Mouse (Mus musculus): ENCODE measurements around the gene Adam15.

DNA sequence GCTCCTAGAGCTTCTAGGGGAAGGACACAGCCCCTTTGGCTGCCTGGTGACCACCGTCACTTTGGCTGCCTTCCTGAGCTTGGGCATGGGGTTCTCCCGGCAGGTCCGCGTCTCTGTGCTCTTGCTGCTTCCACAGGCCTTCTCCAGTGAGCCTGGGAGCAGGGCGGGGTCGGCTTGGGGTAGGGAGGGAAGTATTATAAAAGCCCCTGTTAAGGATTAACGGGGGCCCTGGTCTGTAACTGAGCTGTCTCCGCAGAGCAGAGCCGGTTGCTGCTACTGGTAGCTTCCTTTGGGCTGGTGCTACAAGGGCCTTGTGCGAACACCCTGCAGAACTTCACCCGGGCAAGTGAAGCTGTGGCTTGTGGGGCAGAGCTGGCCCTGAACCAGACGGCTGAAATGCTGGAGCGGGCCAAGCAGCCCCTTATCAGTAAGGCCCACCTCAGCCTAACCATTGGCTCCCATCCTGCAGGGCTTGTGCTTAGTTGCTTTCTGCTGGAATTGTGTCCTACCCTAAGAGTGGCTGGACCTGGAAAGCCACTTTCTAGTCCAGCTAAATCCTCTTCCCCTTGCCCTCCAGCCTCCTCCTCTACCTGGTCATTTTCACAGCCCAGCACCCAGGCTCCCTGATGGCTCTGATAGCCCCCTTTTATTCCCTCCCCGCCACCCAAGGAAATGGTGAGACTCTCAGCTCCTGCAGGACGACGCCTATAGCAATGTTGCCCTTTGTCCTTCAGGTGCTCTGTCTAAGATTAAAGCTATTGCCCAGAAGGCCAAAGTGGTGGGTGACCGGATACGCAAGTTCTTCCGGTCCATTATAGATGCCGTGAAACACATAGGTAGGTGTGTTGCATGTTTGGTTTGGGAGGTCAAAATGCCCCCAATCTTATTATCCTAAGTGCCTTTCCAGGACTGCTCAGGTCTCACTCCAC lies 16.0 kb upstream of the Adam15 start:
- TF ChIP-seq GABPA (IDR thresholded peaks at IDR 0.05; ENCODE audit: low read depth, low read length) = no peak
- TF ChIP-seq CTCF (IDR thresholded peaks at IDR 0.05 in 2 of 3, conservative IDR thresholded peaks at IDR 0.05 in 1 of 3; ENCODE audit: control insufficient read depth in 1 of 3, insufficient read depth in 1 of 3, low read depth in 2 of 3, low read length in 3 of 3, poor library complexity in 1 of 3, severe bottlenecking in 1 of 3) = no peak
- no peak for TF ChIP-seq EP300 (IDR thresholded peaks at IDR 0.05; ENCODE audit: low read depth in 1 of 2, low read length in 2 of 2)
- TF ChIP-seq E2F4 (IDR thresholded peaks at IDR 0.05; ENCODE audit: borderline replicate concordance, low read depth, low read length) = no peak
- TF ChIP-seq POLR2A (IDR thresholded peaks at IDR 0.05; ENCODE audit: control insufficient read depth in 1 of 2, insufficient read depth in 1 of 2, low read depth in 1 of 2, low read length in 2 of 2, poor library complexity in 1 of 2) = no peak
- TF ChIP-seq MAFK (IDR thresholded peaks at IDR 0.05; ENCODE audit: borderline replicate concordance, low read depth, low read length) = no peak
- no peak for TF ChIP-seq RCOR1 (IDR thresholded peaks at IDR 0.05; ENCODE audit: low read depth, low read length)
- TF ChIP-seq ZC3H11A (IDR thresholded peaks at IDR 0.05; ENCODE audit: low read depth, low read length) = no peak
- TF ChIP-seq RAD21 (IDR thresholded peaks at IDR 0.05; ENCODE audit: low read depth, low read length) = no peak

Measured in MEL (cell line).